Mouse (Mus musculus): ENCODE measurements around the gene Fras1.

The Fras1 gene

DNA sequence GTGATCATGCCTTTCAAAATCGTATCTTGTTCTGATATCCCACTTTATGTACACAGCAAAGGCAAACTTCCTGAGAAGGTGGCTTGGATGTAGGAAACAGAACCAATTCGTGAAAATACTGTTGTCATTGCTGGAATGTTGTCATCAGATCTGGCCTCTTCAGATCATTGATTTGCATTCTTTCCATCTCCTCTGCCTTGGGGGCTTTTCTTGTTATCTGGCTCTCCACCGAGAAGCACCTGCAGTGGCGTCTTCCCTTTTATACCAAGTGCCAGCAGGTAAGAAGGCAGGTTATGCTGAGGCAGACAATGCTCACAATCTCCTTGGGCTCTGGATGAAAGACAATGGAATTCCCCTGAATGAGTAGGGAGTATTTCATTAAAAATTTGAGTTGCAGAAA is 108.3 kb downstream of the Fras1 start:
- no peak for DNase-seq (ENCODE audit: extremely low spot score)

DNA sequence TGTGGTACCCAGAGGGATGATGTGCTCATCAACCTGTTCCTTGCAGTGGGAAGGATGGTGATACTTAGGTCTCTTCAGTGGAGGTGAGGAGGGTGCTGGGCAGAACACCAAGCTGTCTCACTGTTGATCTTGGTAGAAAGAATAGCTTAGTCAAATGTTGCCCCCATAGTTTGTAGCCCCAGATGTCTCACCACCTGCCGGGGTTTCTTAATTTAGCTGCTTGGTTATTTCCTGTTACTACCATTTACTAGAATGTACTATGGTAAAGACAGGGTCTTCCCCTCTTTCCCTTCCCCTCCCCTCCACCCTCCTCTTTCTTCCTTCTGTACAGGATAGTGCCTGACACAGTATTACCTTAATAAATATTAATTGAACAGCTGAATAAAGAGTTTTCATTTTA is 118.7 kb downstream of the Fras1 start:
- DNase-seq (ENCODE audit: extremely low spot score): no peak

DNA sequence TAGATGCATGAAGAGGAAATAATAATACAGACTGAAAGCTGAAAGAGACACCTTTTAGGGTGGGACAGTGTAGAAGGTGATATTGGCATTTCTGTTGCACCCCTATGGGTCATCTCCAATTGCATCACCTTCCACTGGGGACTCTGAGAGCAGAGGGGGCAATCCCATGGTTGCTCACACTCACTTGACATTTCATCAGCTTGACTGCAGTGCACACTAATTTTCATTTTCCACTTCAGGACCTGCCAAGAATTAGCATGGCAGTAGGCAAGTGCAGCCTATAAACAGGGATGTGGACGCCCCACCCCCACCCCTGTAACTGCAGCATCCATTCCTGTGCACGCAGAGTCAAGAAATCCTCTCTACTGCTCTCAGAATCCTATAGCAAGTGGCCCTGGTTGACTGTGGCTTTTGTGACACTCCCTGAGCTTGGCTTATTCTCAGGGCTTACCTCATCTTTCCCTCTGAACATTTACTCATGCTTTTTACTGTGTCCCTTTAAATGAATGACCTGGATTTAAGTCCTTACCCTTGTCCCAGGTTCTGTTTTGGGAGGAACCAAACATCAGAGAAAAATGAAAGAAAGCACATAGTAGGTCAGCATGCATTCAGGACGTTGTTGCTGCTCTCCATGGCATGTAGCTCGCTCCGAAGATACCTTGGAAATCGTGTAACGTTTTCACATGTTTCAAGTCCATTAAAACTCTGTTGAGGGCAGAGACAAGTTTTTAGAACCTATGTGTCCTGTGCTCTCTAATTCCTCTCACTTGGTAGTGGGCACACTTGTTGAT is 120.9 kb downstream of the Fras1 start:
- DNase-seq (ENCODE audit: extremely low spot score): no peak

DNA sequence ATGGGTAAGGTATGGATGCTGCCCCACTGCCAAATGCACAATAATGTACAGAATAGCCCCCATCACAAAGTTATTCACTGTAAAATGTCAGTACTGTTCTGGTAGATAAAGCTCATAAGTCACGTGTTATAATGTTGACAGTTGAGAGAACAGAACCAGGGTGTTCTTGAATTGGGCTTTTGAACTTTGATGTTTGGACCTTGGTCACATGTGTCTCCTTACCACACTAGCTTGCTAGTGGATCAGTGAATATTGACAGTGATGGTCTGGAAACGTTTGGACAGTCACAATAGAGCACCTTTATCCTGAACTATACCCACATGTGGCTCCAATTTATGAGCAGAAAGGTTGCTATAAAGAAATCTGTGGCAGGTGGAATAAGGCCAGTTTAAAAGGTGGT is 124.3 kb downstream of the Fras1 start:
- no peak for DNase-seq (ENCODE audit: extremely low spot score)

GRCm38 (mm10) chr5:96501783-96502182 is 128.0 kb downstream of the Fras1 start:
- no peak for DNase-seq (ENCODE audit: extremely low spot score)

DNA sequence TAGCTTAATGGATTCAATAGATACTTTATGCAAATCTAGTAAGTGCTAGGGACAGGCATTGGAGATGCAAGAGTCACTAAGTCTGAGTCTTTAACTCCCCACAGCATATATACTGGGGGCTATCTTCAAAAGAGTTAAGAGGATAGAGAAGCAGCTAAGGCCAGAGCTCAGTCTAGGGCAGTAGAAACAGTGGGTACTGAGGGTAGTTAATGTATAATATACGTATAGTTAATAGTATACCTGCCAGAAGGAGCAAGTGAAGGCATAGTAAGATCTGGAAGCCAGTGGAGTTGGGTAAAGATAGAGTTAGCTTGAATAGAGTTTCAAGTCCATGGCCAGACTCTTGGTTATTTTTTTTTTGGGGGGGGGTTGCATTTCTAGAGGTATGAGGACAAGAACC is 128.6 kb downstream of the Fras1 start:
- no peak for DNase-seq (ENCODE audit: extremely low spot score)

GRCm38 (mm10) chr5:96511005-96511404 is 137.2 kb downstream of the Fras1 start:
- DNase-seq (ENCODE audit: extremely low spot score): no peak

DNA sequence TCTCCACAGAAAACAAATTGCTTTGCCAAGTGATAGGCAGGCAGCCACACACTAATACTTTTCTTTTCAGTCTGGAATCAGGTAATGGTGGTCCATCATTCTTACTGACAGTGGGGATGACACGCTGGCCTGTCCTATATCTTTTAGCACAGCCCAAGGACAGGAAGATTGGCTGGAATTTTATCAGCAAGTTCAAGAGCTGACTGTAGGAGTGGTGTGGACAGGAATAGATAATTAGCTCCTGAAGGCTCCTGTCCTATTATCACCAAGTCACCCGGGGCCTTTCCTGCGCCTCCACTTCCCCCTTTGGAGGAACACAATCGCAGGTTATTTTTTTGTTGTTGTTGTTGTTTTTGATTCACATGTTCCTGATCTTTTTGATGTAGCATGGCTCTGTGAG is 139.6 kb downstream of the Fras1 start:
- no peak for DNase-seq (ENCODE audit: extremely low spot score)

GRCm38 (mm10) chr5:96515860-96516311 is 142.1 kb downstream of the Fras1 start:
- no peak for DNase-seq (ENCODE audit: extremely low spot score)

GRCm38 (mm10) chr5:96516329-96516728 is 142.6 kb downstream of the Fras1 start:
- no peak for DNase-seq (ENCODE audit: extremely low spot score)

- no peak for DNase-seq (ENCODE audit: extremely low spot score)
Measured at GRCm38 (mm10) chr5:96521541-96521940, 147.8 kb downstream of the Fras1 start.

DNA sequence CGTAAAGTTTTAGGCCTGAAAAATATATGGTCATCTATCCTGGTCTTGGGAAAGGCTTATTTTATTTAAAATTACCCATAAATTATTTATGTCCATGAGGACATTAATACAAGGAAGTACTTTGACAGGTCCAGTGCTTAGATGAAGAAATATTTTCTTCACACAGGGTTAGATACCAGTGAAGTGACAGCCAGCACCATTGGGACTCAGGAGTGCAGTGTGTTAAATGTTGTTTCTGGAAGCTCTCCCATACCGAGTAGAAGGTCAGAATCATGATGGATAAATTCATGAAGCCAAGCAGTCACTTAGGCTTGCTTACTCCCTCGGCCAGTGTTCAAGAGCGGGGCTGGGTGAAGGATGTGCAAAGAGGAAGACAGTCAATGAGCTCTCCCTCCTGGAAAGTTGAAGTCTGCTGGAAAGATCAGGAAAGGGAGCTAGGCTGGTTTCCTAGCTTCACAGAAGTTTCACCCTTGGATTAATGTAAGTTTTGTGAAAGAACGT is 149.2 kb downstream of the Fras1 start:
- DNase-seq (ENCODE audit: extremely low spot score): no peak

- DNase-seq (ENCODE audit: extremely low spot score): no peak
Measured at GRCm38 (mm10) chr5:96528296-96528695, 154.5 kb downstream of the Fras1 start.

GRCm38 (mm10) chr5:96530516-96530915 is 156.8 kb downstream of the Fras1 start:
- no peak for DNase-seq (ENCODE audit: extremely low spot score)

- DNase-seq (ENCODE audit: extremely low spot score): no peak
Measured at GRCm38 (mm10) chr5:96531962-96532361, 158.2 kb downstream of the Fras1 start.

DNA sequence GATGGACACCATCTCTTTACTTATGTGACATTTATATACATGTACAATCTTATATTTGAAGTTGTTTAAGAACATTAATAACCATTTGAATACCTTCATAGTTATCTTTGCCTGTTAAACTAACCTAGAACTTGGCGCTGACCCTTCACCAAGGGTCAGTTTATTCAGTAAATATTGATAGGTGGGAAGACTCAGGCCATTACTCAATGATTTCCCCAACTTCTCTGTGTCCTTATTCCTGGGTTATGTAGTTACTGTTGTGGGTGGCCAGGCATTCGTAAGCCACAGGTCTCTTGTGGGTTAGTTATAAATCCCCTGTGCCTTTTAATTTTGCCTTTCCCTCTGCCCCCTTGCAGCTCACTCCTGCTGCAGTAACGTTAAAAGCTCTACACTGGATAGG is 162.8 kb downstream of the Fras1 start:
- no peak for DNase-seq (ENCODE audit: extremely low spot score)

GRCm38 (mm10) chr5:96536937-96537336 is 163.2 kb downstream of the Fras1 start:
- DNase-seq (ENCODE audit: extremely low spot score): no peak

- DNase-seq (ENCODE audit: extremely low spot score): no peak
Measured at GRCm38 (mm10) chr5:96544112-96544511, 170.4 kb downstream of the Fras1 start.

DNA sequence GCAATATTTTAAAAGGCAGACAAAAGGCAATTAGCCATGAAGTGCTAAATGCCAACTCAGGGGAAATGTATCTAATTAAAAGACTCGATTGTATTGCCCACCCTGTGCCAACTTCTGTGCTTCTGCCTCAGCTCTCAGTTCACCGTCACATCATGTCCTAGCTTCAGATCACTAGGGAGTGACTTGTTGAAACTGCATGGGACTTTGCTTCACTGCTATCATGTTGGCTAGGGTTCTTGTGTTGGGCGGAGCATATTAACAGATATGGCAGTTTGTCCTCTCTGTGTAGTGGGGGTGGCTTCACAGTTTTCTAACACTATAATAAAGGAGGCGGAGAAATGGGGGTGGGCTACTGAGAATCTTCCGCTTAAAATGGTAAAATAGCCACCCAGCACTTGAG is 172.2 kb downstream of the Fras1 start:
- no peak for DNase-seq (ENCODE audit: extremely low spot score)

GRCm38 (mm10) chr5:96554940-96555679 is 181.4 kb downstream of the Fras1 start:
- no peak for DNase-seq (ENCODE audit: extremely low spot score)

GRCm38 (mm10) chr5:96558049-96558804 is 184.5 kb downstream of the Fras1 start:
- no peak for DNase-seq (ENCODE audit: extremely low spot score)

DNA sequence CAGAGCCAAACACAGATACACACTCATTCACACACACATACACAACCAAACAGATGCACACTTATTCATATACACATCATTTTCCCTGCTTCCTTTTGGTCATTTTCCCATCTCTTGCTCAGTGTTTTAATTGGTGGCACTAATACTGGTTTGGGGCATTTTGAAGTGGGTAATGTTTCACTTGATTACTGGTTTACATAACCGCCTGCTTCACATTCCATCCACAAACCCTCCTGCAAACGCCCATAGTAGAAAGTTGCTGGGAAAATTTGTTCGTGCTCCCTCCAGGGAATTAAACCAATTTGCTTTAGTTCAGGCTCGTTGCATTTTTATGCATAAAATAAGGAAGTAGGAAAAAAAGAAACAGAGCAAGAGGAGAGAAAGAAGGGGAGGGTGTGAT is 200.8 kb downstream of the Fras1 start:
- DNase-seq (ENCODE audit: extremely low spot score): no peak
